Mouse (Mus musculus) kidney, embryonic 16.5 days (tissue): ENCODE results near the gene Zfp212. TPM values are rescaled to one million over a fixed set of nuclear protein-coding genes. Genes with fewer than 3 reads are reported as not detected.
A peak's percentile ranks its signal among the peaks of the same experiment; 100 is the strongest.

ENCODE experiments used
- ATAC-seq: fragments of 200-750 bp; cut with Nextera tagmentation; 2 replicates; pipeline ENCODE4 v1.8.0; 2017; ENCODE audit warnings: moderate TSS enrichment; ENCODE audit not compliant: low FRiP score, low TSS enrichment
- H3K27ac ChIP-seq: fragments of 300-500 bp; sonication (generic); 2 replicates; pipeline ENCODE4 v1.5.1; 2014; ENCODE audit warnings: low read length
- H3K27me3 ChIP-seq: fragments of 300-500 bp; sonication (generic); 2 replicates; pipeline ENCODE4 v1.6.1; 2014; ENCODE audit warnings: low read length, control low read depth, mixed read lengths; ENCODE audit not compliant: insufficient read depth
- H3K36me3 ChIP-seq: fragments of 300-500 bp; sonication (generic); 2 replicates; pipeline ENCODE4 v1.6.1; 2014; ENCODE audit warnings: low read length, control low read depth, mixed read lengths; ENCODE audit not compliant: insufficient read depth
- H3K4me1 ChIP-seq: fragments of 300-500 bp; sonication (generic); 2 replicates; pipeline ENCODE4 v1.6.1; 2014; ENCODE audit warnings: low read length, control low read depth, mixed read lengths; ENCODE audit not compliant: insufficient read depth
- H3K4me2 ChIP-seq: fragments of 300-500 bp; sonication (generic); replicated peaks from 2 replicates; pipeline ENCODE4 v1.6.1; 2014; ENCODE audit warnings: low read depth, low read length
- H3K4me3 ChIP-seq: fragments of 300-500 bp; sonication (generic); 2 replicates; pipeline ENCODE4 v1.5.1; 2014; ENCODE audit warnings: mild to moderate bottlenecking, low read length
- H3K9ac ChIP-seq: fragments of 300-500 bp; sonication (generic); replicated peaks from 2 replicates; pipeline ENCODE4 v1.6.1; 2014; ENCODE audit warnings: low read length
- H3K9me3 ChIP-seq: fragments of 300-500 bp; sonication (generic); 2 replicates; pipeline ENCODE4 v1.6.1; 2016; ENCODE audit warnings: low read length, control low read depth
- WGBS: fragments of 180-500 bp; shearing (Covaris S2); extraction: QIAGEN DNeasy Blood & Tissue Kit; methylation state at CpG from one replicate; pipeline ENCODE4 v1.1.7; 2014; 5-methylcytosine and 5-hydroxymethylcytosine counted together
- polyA plus RNA-seq: library from polyadenylated mRNA; unstranded; fragments of >200 nt; fragmentation: Nextera tagmentation; extraction: Ambion mirVana; gene quantifications from 2 replicates; pipeline ENCODE4 v1.2.1, GENCODE M21; 2015

Gene Zfp212
- polyA plus RNA-seq, 1 experiment from 2014 or later = 19.4 TPM

DNA sequence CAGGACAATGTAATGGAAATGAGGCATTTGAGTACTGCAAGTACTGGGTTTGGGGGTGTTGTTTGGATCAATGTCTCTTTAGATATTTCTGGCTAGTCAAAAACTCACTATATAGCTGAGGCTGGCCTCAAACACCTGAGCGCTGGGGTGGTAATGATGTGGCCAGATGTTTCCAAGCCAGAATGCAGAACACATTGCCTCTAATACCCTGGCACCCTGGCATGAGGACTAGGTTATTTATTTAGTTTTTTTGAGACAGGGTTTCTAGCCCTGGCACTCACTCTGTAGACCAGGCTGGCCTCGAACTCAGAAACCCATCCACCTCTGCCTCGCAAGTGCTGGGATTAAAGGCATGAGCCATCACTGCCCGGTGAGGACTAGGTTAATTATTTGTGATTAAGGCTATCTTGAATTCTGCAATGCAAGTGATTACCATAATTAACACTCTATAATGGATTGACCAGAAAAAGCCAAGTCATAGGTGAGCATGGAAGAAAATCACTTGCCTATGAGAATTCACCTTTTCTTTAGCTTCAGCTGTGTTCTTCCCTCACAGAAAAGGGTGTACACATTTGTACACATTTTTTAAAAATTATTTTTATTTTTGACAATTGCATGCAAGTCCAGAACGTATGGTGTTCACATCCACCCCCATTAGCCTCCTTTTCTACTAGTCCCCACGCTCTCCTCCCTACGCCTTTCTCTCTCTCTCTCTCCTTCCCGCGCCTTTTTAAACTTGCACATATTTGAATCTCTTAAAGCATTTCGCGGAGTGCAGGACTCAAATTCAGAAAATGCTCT, 430 bp upstream of the Zfp212 start:
- peak overlapping the region; percentile 99 for H3K27ac ChIP-seq
- peak overlapping the region; percentile 75 for H3K4me3 ChIP-seq
- H3K27me3 ChIP-seq = no peaks in the 10 kb centered on the region
- no peaks in the 10 kb centered on the region for H3K9me3 ChIP-seq
- H3K4me2 ChIP-seq = peak overlapping the region; percentile 87
- H3K4me1 ChIP-seq = peaks cover 20% of the 10 kb centered on the region
- ATAC-seq = peak; percentile 7; the same call in 1 of the 2 replicates
- no peaks in the 10 kb centered on the region for H3K36me3 ChIP-seq
- 27% methylated on average over 11 of the region's 11 CpGs for WGBS
- peak overlapping the region; percentile 86 for H3K9ac ChIP-seq

DNA sequence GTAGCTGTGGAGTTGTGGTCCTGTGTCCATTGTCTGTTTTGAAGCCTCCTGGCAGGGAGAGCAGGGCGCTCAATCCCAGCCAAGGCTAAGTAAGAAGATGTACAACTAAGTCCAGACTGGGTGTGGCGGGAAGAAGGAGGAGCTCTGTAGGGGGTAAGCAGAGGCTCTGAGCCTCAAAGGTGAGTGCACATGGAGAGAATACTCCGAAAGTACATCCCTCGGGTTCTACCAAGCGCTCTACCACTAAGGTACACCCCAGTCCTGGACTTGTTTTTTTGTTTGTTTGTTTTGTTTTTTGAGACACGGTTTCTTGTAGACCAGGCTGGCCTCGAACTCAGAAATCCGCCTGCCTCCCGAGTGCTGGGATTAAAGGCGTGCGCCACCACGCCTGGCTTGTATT, 22.2 kb downstream of the Zfp212 start:
- no peak for ATAC-seq
- Histone ChIP-seq H3K4me3 (peak overlapping the region; percentile 56), H3K27ac (no peak overlapping the region), H3K4me2 (peak overlapping the region; percentile 95), H3K36me3 (0 out of 2 replicates have a peak, but pooled peaks cover 15% of the 10 kb centered on the region), H3K9me3 (no peaks in the 10 kb centered on the region), H3K9ac (peak overlapping the region; percentile 85), H3K4me1 (peaks cover 12% of the 10 kb centered on the region; the same call in 1 of the 2 replicates), H3K27me3 (no peaks in the 10 kb centered on the region)
- WGBS = 56% methylated on average over 12 of the region's 12 CpGs

DNA sequence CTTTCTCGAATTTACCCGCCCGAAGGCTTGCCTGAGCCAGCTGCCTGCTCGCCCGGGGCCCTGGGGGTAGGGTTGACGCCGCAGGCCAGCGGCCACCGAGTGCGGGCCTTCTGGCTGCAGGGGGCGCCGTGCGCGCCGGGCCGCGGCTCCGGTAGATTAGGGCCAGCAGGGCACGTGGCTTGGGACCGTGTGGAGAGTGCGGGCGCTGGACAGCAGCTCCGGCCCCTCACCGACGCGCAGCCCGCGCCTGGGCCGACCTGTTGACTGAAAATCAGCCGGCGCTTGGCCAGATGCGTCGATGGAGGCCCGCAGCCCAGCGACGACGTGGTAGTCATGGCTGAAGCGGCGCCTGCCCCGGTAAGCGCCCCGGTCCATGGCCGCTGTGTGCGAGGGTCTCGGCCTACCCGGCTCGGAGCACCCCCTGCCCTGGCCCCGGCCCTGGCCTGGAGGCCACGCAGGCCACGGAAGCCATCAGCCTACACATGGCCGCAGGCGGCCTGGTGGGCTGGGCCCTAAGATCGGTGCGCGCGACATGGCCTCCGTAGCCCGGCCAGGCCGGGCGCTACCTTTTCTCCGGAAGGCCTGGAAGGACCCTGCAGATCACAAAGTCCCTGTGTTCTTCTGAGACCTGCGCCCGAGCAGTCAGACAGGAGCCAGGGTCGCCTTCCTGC, 22.9 kb downstream of the Zfp212 start:
- peak overlapping the region; percentile 34; the same call in 1 of the 2 replicates for H3K27ac ChIP-seq
- WGBS = 12% methylated on average over 64 of the region's 64 CpGs
- H3K36me3 ChIP-seq = 0 out of 2 replicates have a peak, but pooled peaks cover 15% of the 10 kb centered on the region
- H3K4me3 ChIP-seq = peak overlapping the region; percentile 56
- ATAC-seq = peak; percentile 92
- peaks cover 12% of the 10 kb centered on the region; the same call in 1 of the 2 replicates for H3K4me1 ChIP-seq
- H3K9ac ChIP-seq = peak overlapping the region; percentile 85
- H3K27me3 ChIP-seq = no peaks in the 10 kb centered on the region
- no peaks in the 10 kb centered on the region for H3K9me3 ChIP-seq
- peak overlapping the region; percentile 95 for H3K4me2 ChIP-seq

DNA sequence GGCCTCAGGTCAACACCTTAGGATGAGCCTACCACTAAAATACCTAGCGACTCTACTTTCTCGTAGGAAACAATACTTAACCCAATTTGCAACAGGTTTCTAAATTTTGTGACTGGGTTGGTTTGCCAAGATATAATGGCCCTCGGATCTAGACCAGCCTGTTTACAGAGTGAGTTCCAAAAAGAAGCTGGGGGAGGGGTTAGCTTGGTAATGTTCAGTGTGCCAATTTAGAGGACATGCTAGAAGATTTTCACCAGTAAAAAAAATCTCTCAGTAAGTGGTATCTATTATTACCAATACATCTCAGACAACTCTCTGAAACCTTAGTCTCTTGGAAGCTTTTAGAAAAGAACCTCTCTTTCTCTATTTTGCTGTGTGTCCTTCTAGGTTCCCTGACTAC, 23.4 kb downstream of the Zfp212 start:
- Histone ChIP-seq H3K36me3 (0 out of 2 replicates have a peak, but pooled peaks cover 15% of the 10 kb centered on the region), H3K27ac (no peak overlapping the region), H3K9me3 (no peaks in the 10 kb centered on the region), H3K4me2 (peak overlapping the region; percentile 95), H3K9ac (peak overlapping the region; percentile 85), H3K4me3 (peak overlapping the region; percentile 56), H3K4me1 (peaks cover 12% of the 10 kb centered on the region; the same call in 1 of the 2 replicates), H3K27me3 (no peaks in the 10 kb centered on the region)
- WGBS = 84% methylated on average over 3 of the region's 3 CpGs
- ATAC-seq = no peak

DNA sequence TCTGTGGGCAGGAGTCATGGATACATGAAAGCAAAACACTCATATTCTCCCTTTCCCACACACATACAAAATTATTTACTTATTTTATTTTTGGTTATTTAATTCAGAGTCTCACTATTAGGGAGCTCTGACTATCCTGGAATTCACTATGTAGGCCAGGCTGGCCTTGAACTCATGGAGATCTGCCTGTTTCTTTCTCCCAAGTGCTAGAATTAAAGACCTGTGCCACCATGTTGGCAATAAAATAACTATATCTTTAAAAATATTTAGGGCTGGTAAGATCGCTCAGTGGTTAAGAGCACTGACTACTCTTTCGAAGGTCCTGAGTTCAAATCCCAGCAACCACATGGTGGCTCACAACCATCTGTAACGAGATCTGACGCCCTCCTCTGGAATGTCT, 27.1 kb downstream of the Zfp212 start:
- WGBS = 87% methylated on average over 4 of the region's 4 CpGs
- Histone ChIP-seq H3K4me1 (peaks cover 11% of the 10 kb centered on the region; the same call in 1 of the 2 replicates), H3K9ac (no peak overlapping the region), H3K9me3 (no peaks in the 10 kb centered on the region), H3K27me3 (no peaks in the 10 kb centered on the region), H3K36me3 (0 out of 2 replicates have a peak, but pooled peaks cover 15% of the 10 kb centered on the region), H3K4me2 (no peak overlapping the region), H3K27ac (no peak overlapping the region), H3K4me3 (no peak overlapping the region)
- ATAC-seq = no peak

DNA sequence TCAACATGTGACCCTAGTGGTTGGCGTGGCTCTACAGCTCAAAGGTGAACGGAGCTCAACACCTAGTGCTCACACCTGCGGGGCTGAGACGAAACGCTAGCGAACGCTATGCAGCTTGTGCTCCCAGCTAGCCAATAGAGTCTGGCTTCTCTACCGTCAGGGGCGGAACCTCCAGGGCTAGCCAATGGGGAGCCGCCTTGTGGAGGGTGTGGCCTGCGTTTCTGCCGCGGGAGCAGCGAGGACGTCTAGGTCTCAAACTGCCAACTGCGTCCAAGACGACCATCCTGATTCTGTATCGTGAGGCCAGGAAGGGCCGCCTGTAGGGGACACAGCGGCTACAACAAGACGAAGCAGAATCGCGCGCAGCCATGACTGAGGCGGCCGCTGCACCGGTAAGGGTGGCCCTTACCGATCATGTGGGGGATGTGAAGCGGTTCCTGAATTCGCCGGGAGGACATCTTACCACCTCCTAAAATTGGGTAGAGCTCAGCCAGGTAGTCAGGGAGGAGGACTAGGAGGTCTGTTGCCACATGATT, 33.0 kb downstream of the Zfp212 start, which contains the start of gene Zfp956:
TSS of gene Zfp956 (plus strand) at position 200 of the 536 bp plus-strand sequence.
- Histone ChIP-seq H3K4me1 (peaks cover 11% of the 10 kb centered on the region; the same call in 1 of the 2 replicates), H3K4me2 (peak within 1 kb of the TSS; percentile 82), H3K27me3 (no peaks in the 10 kb centered on the region), H3K9me3 (no peaks in the 10 kb centered on the region), H3K9ac (peak within 1 kb of the TSS; percentile 77), H3K27ac (peak within 1 kb of the TSS; percentile 61), H3K4me3 (peak within 1 kb of the TSS; percentile 76), H3K36me3 (0 out of 2 replicates have a peak, but pooled peaks cover 3% of the 10 kb centered on the region)
- ATAC-seq = peak; percentile 99
- WGBS = 0% methylated on average over 31 of the region's 31 CpGs

DNA sequence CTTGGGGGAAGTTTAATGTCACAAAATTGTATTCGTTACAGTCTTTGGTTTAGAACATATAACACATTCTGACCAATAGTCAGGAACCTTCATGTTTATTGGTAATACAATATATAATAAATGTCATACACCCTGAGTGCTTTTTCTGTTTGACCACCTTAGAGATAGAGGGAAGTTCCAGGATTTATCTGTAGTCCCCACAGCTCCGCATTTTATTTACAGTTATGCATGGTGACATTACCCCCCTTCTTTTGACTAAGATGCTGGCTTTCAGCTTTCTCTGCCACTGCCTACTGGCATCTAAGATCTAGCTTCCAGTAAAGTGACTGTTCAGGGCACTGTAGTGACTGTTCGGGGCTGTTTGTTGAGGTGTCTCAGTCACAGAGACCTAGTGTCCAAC, 34.1 kb downstream of the Zfp212 start:
- Histone ChIP-seq H3K4me1 (peaks cover 11% of the 10 kb centered on the region; the same call in 1 of the 2 replicates), H3K36me3 (0 out of 2 replicates have a peak, but pooled peaks cover 3% of the 10 kb centered on the region), H3K4me2 (peak overlapping the region; percentile 82), H3K4me3 (peak overlapping the region; percentile 76; the same call in 1 of the 2 replicates), H3K27me3 (no peaks in the 10 kb centered on the region), H3K27ac (no peak overlapping the region), H3K9me3 (no peaks in the 10 kb centered on the region), H3K9ac (no peak overlapping the region)
- WGBS = 79% methylated on average over 3 of the region's 3 CpGs
- ATAC-seq = no peak

DNA sequence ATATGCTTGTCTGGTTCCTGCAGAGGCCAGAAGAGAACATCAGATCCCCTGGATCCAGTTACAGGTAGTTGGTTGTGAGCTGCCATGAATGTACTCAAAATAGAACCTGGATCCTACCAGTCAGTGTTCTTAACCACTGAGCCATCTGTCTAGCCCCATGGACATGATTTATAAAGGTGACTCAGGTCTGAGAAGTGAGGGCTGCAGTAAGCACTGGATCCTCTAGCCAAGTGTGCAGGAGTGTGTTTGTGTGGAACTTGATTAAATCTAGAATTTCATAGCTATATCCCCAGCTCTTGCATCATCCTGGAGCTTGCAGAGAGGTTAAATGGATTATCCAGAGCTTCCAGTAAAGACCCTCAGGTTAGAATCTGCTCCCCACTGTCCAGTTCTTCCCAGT, 37.5 kb downstream of the Zfp212 start:
- ATAC-seq = no peak
- Histone ChIP-seq H3K36me3 (peaks cover 3% of the 10 kb centered on the region; the same call in 1 of the 2 replicates), H3K9me3 (no peaks in the 10 kb centered on the region), H3K27me3 (no peaks in the 10 kb centered on the region), H3K27ac (no peak overlapping the region), H3K4me2 (no peak overlapping the region), H3K4me1 (peaks cover 11% of the 10 kb centered on the region; the same call in 1 of the 2 replicates), H3K4me3 (no peak overlapping the region), H3K9ac (no peak overlapping the region)

DNA sequence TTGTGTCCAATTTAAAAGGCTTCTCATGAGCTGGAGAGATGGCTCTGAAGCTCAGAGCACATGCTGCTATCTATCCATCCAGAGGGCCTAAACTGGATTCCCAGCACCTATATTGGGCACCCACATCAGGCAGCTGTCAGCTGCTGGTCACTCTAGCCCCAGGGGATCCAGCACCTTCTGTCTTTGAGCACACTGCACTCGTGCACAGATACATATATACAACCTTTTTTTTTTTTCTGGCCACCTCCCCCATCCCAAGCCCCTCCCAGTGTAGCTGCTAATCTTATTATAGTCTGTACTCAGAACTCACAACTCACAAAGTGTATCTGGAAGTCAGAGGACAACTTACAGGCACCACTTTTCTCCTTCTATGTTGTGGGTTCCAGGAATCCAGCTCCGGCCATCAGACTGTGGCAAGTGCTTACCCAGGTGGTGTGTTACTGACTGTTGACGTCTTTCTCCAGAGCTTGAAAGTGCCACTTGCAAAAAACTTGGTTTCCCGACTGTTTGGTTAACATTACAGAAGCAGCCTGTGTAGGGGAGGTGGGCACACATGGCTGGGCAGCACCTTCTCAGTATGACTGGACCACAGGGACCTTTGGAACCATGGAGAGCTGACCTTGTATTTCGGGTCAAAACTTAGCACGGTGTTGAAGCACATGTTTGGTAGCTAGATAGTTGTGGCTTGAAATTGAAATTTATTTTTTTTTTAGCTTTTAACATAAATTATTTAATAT, 40.6 kb downstream of the Zfp212 start:
- no peak overlapping the region for H3K4me3 ChIP-seq
- no peaks in the 10 kb centered on the region for H3K27me3 ChIP-seq
- ATAC-seq = no peak
- H3K9me3 ChIP-seq = no peaks in the 10 kb centered on the region
- whole genome bisulfite sequencing = 81% methylated on average over 6 of the region's 6 CpGs
- H3K27ac ChIP-seq = no peak overlapping the region
- no peaks in the 10 kb centered on the region for H3K4me1 ChIP-seq
- no peak overlapping the region for H3K4me2 ChIP-seq
- peaks cover 16% of the 10 kb centered on the region for H3K36me3 ChIP-seq
- H3K9ac ChIP-seq = no peak overlapping the region
